Mouse (Mus musculus): ENCODE data around the gene Taar9. TPM values are rescaled to one million over a fixed set of nuclear protein-coding genes. Genes with fewer than 3 reads are reported as not detected.
"Not testable (repeated sequence)": the region's sequence is repeated elsewhere in the genome, so short reads cannot be mapped to it uniquely, and the experiment has no call there.

The Taar9 gene
- polyA plus RNA-seq, 1 experiment from 2014 or later = not detected

DNA sequence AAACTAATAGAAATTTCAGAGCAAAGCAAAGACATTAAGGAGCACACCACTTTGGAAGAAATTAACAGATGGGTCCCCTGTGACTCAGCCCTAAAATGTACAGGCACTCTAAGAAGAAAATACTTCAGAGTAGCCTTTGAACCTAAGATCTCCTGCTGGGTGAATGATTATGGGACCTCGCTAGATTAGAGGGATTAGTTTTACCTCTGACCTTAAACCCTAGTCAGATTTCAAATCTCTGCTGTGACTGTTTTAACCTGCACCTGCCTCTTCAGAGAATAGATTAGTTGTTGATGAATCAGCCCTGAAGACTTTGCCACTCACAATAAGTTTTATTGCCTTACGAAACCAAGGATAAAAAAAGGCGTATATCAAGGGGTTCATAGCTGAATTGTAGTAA lies 1.1 kb downstream of the Taar9 start:
- no peak overlapping the region for H3K27ac ChIP-seq
- no peaks in the 10 kb centered on the region for H3K9me3 ChIP-seq (replicated peaks)
- no peak for ATAC-seq (replicated peaks; ENCODE audit: low FRiP score)

GRCm38 (mm10) chr10:24107747-24108146 lies 1.6 kb downstream of the Taar9 start:
- Histone ChIP-seq H3K4me2 (no peak overlapping the region), H3K9ac (no peak overlapping the region), H3K36me3 (no peaks in the 10 kb centered on the region), H3K4me1 (no peaks in the 10 kb centered on the region), H3K27ac (no peak overlapping the region), H3K4me3 (replicated peaks) (no peak overlapping the region), H3K27me3 (no peaks in the 10 kb centered on the region), H3K9me3 (replicated peaks) (no peaks in the 10 kb centered on the region)
- ATAC-seq (replicated peaks; ENCODE audit: low FRiP score) = no peak
- 53% methylated on average over 5 of the region's 5 CpGs for WGBS

More for the DNA sequence above, 1.1 kb downstream of the Taar9 start:
- WGBS = 63% methylated on average over 3 of the region's 3 CpGs
- no peaks in the 10 kb centered on the region for H3K27me3 ChIP-seq
- H3K36me3 ChIP-seq = no peaks in the 10 kb centered on the region
- H3K4me3 ChIP-seq (replicated peaks) = no peak overlapping the region
- no peaks in the 10 kb centered on the region for H3K4me1 ChIP-seq
- H3K9ac ChIP-seq = no peak overlapping the region
- H3K4me2 ChIP-seq = no peak overlapping the region

DNA sequence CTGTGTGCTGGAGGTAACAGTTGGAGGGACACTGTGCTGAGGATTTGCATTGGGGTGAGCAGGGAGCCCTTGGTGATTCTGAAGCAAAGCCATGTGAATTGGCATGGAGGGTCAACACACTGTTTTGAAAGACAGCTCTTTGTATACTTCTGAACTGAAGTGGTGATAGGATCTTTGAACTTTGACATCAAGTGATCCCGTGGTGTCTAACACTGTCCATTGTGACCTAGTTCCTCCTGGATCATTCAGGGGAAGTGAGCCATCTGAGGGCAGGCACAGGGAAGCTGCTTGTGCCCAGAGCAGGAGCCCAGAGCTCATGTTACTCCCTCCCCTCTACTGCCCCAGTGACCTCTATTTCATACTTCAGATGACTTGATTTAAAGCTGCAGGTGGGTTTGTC lies 6.0 kb downstream of the Taar9 start:
- not testable (repeated sequence) for H3K36me3 ChIP-seq; H3K27ac ChIP-seq; H3K4me2 ChIP-seq; H3K4me1 ChIP-seq; H3K4me3 ChIP-seq (replicated peaks); ATAC-seq (replicated peaks; ENCODE audit: low FRiP score); H3K9ac ChIP-seq; H3K9me3 ChIP-seq (replicated peaks); H3K27me3 ChIP-seq
- 14% methylated on average over 1 of the region's 1 CpGs for WGBS

DNA sequence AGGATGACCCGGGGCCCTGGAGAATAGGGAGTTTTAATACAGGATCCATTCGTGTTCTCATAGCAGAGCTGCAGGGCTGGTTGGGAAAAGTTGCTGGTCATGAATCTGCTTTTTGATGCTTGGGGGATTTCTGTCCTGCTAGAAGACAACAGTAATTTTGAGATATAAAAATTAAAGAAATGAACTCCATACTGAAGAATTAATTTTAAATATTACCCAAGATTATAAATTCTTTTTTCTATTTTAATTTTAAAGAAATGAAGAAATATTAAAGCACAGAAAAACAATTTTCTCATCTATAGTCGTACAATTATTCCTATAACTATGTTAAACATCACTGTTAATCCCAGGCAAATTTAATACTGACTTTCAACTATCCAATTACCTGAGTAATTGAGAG lies 7.5 kb downstream of the Taar9 start, which contains the start of gene Taar8c:
Gene Taar8c (minus strand): TSS at position 101 of the 400 bp plus-strand sequence.
- 85% methylated on average over 1 of the region's 3 CpGs for WGBS
- H3K27me3 ChIP-seq; H3K4me3 ChIP-seq (replicated peaks); H3K27ac ChIP-seq; H3K4me2 ChIP-seq; H3K9ac ChIP-seq; H3K4me1 ChIP-seq; H3K9me3 ChIP-seq (replicated peaks); ATAC-seq (replicated peaks; ENCODE audit: low FRiP score); H3K36me3 ChIP-seq: not testable (repeated sequence)

DNA sequence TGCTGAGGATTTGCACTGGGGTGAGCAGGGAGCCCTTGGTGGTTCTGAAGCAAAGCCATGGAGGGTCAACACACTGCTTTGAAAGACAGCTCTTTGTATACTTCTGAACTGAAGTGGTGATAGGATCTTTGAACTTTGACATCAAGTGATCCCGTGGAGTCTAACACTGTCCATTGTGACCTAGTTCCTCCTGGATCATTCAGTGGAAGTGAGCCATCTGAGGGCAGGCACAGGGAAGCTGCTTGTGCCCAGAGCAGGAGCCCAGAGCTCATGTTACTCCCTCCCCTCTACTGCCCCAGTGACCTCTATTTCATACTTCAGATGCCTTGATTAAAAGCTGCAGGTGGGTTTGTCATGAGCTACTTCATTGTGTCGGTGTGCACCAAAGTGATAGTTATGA lies 12.3 kb downstream of the Taar9 start:
- ATAC-seq (replicated peaks; ENCODE audit: low FRiP score); H3K27me3 ChIP-seq; H3K9ac ChIP-seq; H3K4me3 ChIP-seq (replicated peaks); H3K4me1 ChIP-seq; H3K36me3 ChIP-seq; H3K4me2 ChIP-seq; H3K9me3 ChIP-seq (replicated peaks); H3K27ac ChIP-seq: not testable (repeated sequence)
- WGBS = 60% methylated on average over 2 of the region's 2 CpGs

- H3K9me3 ChIP-seq (replicated peaks) = no peaks in the 10 kb centered on the region
- H3K27ac ChIP-seq = no peak within 1 kb of the TSS
- no peak within 1 kb of the TSS for H3K4me3 ChIP-seq (replicated peaks)
- H3K4me1 ChIP-seq = no peaks in the 10 kb centered on the region
- 77% methylated on average over 2 of the region's 2 CpGs for WGBS
- no peaks in the 10 kb centered on the region for H3K27me3 ChIP-seq
- no peak within 1 kb of the TSS for H3K4me2 ChIP-seq
- H3K9ac ChIP-seq = no peak within 1 kb of the TSS
- no peaks in the 10 kb centered on the region for H3K36me3 ChIP-seq
- no peak for ATAC-seq (replicated peaks; ENCODE audit: low FRiP score)
These were observed 17.1 kb downstream of the Taar9 start, which contains the start of gene Taar8b for GRCm38 (mm10) chr10:24092194-24092593. Taar8b (minus strand) TSS chr10:24092294.

DNA sequence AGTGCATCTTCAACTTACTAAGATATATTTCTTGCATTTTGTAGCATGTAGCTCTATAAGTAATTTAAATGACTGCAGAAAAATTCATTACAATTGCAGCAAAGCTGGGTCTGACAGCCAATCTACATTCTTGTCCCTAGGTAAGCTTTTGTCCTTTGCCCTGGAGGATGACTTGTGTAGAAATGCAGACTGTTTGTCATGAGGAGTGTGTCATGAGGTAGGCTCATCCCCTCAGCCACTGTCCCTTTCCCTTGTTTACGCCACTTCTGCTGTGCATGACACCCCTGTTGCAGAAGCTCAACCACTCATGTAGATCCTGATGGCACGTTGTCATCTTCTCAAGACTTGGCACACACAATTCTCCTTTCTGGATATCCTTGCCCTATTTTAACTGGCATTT lies 22.2 kb downstream of the Taar9 start:
- 83% methylated on average over 2 of the region's 2 CpGs for WGBS
- Histone ChIP-seq H3K9ac (no peak overlapping the region), H3K27me3 (no peaks in the 10 kb centered on the region), H3K36me3 (no peaks in the 10 kb centered on the region), H3K4me1 (no peaks in the 10 kb centered on the region), H3K4me2 (no peak overlapping the region), H3K4me3 (replicated peaks) (no peak overlapping the region), H3K9me3 (replicated peaks) (no peaks in the 10 kb centered on the region), H3K27ac (no peak overlapping the region)
- no peak for ATAC-seq (replicated peaks; ENCODE audit: low FRiP score)

- H3K9me3 ChIP-seq (replicated peaks) = no peaks in the 10 kb centered on the region
- H3K27ac ChIP-seq = no peak overlapping the region
- H3K4me2 ChIP-seq = no peak overlapping the region
- no peaks in the 10 kb centered on the region for H3K36me3 ChIP-seq
- H3K9ac ChIP-seq = no peak overlapping the region
- ATAC-seq (replicated peaks; ENCODE audit: low FRiP score) = no peak
- no peaks in the 10 kb centered on the region for H3K4me1 ChIP-seq
- 72% methylated on average over 5 of the region's 5 CpGs for WGBS
- no peak overlapping the region for H3K4me3 ChIP-seq (replicated peaks)
- H3K27me3 ChIP-seq = no peaks in the 10 kb centered on the region
These were observed 22.8 kb downstream of the Taar9 start for GRCm38 (mm10) chr10:24086555-24086954.

GRCm38 (mm10) chr10:24085936-24086335 lies 23.4 kb downstream of the Taar9 start:
- Histone ChIP-seq H3K9me3 (replicated peaks) (no peaks in the 10 kb centered on the region), H3K4me2 (no peak overlapping the region), H3K9ac (no peak overlapping the region), H3K27me3 (no peaks in the 10 kb centered on the region), H3K4me1 (no peaks in the 10 kb centered on the region), H3K4me3 (replicated peaks) (no peak overlapping the region), H3K27ac (no peak overlapping the region), H3K36me3 (no peaks in the 10 kb centered on the region)
- WGBS = 89% methylated on average over 5 of the region's 5 CpGs
- ATAC-seq (replicated peaks; ENCODE audit: low FRiP score) = no peak

DNA sequence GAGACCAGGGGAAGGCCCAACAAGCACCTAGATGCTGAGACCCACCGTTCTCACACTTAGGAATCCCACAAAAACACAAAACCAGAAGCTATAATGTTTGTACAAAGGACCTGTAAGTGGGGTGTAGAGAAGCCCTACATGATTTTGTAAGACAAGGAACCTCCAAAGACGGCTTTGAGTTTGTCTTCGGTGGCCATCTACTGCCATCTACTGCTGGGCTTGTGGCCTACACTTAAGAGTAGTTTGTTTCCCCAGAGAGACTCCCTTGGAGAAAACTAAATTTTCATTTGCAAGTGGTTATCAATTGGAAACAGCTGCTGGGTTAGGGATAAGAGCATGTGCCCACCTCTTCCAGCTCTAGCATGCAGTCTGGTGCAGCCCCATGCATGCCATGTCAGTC lies 29.2 kb downstream of the Taar9 start:
- Histone ChIP-seq H3K27me3 (no peaks in the 10 kb centered on the region), H3K9ac (no peak overlapping the region), H3K27ac (no peak overlapping the region), H3K4me1 (no peaks in the 10 kb centered on the region), H3K4me3 (replicated peaks) (no peak overlapping the region), H3K9me3 (replicated peaks) (no peaks in the 10 kb centered on the region), H3K36me3 (no peaks in the 10 kb centered on the region), H3K4me2 (no peak overlapping the region)
- no peak for ATAC-seq (replicated peaks; ENCODE audit: low FRiP score)
- WGBS = 39% methylated on average over 3 of the region's 3 CpGs

GRCm38 (mm10) chr10:24076200-24076599 lies 33.1 kb downstream of the Taar9 start, which contains the start of gene Taar8a:
Taar8a (plus strand) TSS chr10:24076500.
- WGBS = 91% methylated on average over 2 of the region's 4 CpGs
- not testable (repeated sequence) for ATAC-seq (replicated peaks; ENCODE audit: low FRiP score); H3K27me3 ChIP-seq; H3K4me2 ChIP-seq; H3K4me1 ChIP-seq; H3K9me3 ChIP-seq (replicated peaks); H3K9ac ChIP-seq; H3K27ac ChIP-seq; H3K4me3 ChIP-seq (replicated peaks); H3K36me3 ChIP-seq

DNA sequence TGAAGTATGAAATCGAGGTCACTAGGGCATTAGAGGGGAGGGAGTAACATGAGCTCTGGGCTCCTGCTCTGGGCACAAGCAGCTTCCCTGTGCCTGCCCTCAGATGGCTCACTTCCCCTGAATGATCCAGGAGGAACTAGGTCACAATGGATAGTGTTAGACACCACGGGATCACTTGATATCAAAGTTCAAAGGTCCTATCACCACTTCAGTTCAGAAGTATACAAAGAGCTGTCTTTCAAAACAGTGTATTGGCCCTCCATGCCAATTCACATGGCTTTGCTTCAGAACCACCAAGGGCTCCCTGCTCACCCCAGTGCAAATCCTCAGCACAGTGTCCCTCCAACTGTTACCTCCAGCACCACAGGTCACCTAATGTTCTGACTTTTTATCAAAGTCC lies 34.6 kb downstream of the Taar9 start:
- H3K9ac ChIP-seq; H3K36me3 ChIP-seq; H3K4me1 ChIP-seq; H3K4me2 ChIP-seq; H3K27ac ChIP-seq; H3K9me3 ChIP-seq (replicated peaks); H3K27me3 ChIP-seq; ATAC-seq (replicated peaks; ENCODE audit: low FRiP score); H3K4me3 ChIP-seq (replicated peaks): not testable (repeated sequence)
- 28% methylated on average over 2 of the region's 2 CpGs for WGBS

GRCm38 (mm10) chr10:24058986-24059385 lies 50.3 kb downstream of the Taar9 start:
- ATAC-seq (replicated peaks; ENCODE audit: low FRiP score) = no peak
- H3K4me1 ChIP-seq = no peaks in the 10 kb centered on the region
- H3K9me3 ChIP-seq (replicated peaks) = no peaks in the 10 kb centered on the region
- no peak overlapping the region for H3K9ac ChIP-seq
- H3K4me2 ChIP-seq = no peak overlapping the region
- no peak overlapping the region for H3K27ac ChIP-seq
- H3K27me3 ChIP-seq = no peaks in the 10 kb centered on the region
- no peak overlapping the region for H3K4me3 ChIP-seq (replicated peaks)
- no peaks in the 10 kb centered on the region for H3K36me3 ChIP-seq
- 74% methylated on average over 3 of the region's 3 CpGs for WGBS
